Mouse (Mus musculus) lung, adult 18-20 months (tissue): ENCODE measurements around the gene Cenpf.

Experiments
- DNase-seq, 2 experiments: peaks; one replicate each; pipeline ENCODE4 v3.0.0; 2022; ENCODE audit warnings: mixed read lengths in 2 of 2

The Cenpf gene

DNA sequence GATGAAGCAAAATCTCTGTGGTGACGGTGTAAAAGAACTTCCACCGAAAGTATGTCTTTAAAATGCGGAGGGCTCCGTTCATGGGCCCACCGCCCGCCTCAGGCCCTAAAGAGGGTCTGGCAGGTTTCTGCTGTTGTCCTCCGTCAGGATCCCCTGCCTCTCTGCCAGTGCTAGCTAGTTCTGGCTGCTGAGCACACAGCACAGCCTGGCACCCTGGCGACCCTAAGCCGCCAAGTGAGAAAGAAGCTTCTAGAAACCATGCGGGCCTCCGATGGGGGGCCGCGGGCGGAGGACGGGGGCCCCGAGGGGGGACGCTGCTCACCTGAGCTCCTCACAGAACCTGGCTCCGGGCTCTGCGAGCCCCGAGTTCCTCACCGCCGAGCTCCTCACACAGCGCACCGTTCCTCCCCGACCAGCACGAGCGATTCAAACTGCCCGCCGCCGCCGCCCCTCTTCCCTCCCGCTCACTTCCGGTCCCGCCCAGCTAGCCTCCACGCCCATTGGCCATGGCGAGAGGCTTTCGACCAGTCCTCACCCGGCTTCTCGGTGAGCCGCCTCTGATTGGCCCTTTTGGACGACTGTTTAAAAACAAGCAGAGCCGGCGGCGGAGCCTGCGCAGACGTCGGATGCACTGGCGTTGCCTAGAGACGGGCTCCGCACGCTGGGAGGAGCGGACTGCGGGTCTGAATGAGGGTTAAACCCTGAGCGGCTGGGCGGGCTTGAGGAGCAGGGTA is at the start of gene Cenpf:
Gene Cenpf, minus strand, starts transcription at position 433 of the 734 bp plus-strand sequence.
- DNase-seq = peak; percentile 98 to 99

DNA sequence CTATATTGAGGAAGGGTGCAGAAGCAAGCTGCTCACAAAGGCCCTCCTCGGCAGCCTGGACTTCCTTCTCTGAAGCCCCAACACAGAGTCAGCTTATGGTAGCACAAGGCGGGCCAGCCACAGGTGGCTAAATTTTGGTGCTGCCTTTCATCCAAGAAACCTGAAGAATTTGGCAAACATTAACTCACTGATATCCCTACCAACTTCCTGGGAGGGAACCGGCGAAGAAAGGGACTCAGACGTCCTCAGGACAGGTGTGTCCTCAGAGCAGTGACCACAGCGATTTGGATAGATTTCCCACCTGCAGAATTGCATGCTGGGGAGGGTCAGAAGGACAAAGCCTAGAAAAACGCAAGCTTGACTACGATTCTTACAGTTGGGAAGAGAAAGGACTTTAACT is 44.3 kb upstream of the Cenpf start:
- no peak for DNase-seq

DNA sequence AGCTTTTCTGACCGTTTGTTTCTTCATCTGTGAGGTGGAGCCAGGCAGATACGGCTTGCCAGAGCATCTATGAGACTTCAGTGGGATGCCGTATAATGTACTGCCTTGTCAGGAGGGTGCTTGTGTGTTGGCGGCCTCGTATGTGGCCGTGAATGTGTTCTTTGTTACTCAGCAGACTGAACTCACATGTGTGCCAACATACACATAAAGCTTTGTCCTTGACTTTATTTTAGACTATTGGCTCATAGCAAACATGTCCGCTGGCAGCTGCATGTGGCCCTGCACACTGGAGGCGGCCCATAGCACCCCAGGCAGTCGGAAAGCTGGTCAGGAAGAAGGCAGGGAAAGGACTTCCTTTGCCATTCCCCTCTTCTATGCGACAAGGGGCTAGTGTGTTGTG is 43.8 kb upstream of the Cenpf start:
- no peak for DNase-seq

DNA sequence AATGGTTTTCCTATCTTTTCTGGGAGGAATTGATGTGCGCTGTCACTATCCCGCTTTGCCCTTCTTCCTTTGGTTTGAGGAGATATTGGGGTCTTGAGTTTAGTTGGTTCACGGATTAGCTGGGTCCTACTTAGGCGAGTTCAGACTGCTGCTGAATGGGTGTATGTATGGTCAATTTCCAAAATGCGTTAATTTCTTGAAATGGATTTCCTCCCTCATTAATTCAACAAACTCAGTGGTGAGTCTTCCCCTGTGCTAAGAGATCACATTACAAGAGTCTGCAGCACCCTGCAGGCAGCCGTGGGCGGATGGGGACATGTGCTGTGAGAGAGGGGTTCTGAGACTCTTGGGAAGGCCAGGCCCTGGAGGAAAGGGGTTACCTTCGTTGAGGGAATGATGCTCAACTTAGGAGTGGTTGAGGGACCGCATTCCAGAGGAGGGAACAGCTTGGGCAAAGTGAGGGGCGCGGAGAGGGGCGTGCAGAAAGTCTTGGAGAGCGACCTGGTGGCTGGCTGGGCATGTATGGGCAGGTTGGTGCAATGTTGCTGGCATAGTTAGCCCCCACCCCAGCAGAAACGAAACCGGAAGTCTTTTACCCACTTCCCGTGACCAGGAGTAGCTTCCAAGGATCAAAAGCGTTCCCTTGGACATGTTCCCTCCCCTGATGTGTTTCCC is 41.4 kb upstream of the Cenpf start:
- peak in 1 of 2 experiments; percentile 26 for DNase-seq

DNA sequence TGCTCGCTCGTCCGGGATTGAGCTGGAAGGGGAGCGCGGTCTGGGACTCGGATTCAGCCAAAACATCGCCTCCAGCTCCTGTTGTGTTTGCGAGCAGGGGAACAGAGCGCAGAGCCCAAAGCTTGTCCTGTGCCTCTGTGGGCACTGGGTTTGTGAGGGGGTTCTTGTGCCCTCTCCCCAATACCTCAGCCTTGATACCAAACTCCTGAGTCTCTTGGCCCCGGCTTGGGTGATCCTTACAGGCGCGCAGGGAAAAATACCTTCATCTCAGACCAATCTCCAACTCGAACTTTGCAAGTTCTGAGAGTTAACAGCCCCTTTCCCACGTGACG is 40.9 kb upstream of the Cenpf start:
- no peak for DNase-seq

DNA sequence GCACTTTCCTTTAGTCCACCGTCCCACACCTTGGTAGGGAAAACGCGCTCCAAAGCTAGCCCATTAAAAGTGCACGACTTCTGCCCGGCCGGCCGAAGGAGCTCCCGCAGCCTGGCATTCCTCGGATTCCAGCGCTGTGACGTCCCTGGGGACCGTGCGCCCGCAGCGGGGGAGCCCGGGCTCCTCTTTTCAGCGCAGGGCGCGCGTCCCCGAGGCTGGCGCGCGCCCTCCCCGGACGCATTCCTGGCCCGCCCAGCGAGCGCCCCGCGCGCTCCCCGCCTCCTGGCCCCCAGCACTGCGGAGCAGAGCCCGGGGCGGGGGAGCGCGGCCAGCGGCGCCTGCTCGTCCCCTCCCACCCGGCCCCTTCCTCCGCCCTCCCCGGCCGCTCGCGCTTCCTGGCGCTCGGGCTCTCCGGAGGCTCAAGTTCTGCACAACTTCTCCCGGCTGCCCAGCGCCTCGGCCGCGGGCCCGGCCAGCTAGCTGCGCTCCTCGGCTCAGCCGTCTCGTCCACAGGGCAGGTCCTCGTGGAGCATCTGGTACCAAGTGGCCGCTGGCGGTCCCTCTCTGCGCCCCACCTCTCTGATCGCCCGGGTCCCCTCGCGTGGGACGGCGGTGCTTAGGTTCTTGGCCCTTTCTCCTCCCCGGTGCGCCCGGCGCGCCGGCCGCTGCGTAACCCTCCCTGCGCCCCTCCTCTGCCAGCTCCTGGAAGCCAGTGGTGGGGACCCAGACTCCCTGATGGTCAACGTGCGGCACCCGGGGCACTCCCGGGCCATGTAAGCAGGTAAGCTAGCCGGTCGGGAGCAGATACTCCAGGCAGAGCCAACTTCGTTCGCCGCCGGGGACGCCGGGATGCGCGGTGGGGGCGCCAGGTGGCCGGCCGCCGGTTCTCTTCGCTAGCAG is 40.2 kb upstream of the Cenpf start, which contains the start of gene Ptpn14:
Gene Ptpn14, plus strand, starts transcription at position 385 of the 900 bp plus-strand sequence.
- peak; percentile 88 to 91 for DNase-seq

DNA sequence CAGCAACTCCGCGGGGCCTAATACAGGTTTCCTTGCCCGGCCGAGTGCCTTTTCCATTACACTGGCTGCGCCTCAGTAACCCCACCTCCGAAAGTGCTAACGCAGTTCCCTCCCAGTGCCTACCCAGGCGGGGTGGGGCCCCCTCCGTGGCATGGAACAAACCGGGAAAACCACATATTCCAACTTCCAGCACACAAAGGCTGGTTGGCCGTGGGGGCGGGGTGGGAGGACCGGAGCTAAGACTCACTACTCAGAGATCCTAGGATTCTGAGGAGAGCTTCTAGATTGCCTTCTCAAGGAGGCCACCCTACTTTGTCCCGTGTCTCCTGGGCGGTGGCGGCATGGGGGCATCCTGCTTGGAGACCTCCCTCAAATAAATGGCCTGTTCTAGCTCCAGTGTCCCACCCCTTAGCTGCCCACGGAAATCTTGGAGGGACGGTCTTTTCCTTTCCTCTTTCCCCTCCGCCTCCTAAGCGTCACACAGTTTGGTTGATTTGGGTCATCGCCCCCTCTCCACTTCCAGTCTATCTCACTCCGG is 39.5 kb upstream of the Cenpf start:
- DNase-seq = peak; percentile 91 to 94

DNA sequence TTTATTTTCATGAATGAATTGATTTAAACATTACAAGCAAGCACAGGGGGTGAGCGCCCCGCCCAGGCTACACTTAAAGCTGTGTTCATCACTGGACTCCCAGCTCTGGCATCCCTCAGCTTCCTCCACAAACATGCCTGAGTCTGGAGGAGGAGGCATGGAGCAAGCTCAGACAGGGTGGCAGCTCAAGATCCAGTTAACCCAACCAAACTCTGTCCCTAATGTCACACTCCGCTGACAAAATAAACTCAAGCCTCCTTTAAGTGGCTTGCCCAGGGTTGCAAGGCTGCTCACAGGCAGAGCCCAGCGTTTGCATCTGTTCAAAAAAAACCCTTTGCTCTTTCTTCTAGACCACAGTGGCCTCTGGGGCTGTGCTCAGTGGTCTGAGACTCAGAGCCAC is 38.2 kb upstream of the Cenpf start:
- DNase-seq = no peak

DNA sequence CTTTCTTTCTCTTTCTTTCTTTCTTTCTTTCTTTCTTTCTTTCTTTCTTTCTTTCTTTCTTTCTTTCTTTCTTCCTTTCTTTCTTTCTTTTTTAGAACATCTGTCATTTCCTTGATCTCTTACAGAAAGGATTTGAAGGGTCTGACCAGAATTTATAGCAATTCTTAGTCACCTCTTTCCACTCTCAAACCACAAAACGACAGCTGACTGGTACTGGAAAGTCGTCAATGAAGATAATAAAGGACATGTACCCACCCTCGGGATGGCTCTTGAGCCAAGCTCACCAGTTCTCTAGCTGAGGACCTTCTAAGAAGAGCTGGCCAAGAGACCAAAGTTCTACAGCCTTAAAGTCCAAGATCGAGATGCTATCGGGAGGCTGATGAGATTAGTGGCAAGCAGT is 30.7 kb upstream of the Cenpf start:
- DNase-seq = no peak

DNA sequence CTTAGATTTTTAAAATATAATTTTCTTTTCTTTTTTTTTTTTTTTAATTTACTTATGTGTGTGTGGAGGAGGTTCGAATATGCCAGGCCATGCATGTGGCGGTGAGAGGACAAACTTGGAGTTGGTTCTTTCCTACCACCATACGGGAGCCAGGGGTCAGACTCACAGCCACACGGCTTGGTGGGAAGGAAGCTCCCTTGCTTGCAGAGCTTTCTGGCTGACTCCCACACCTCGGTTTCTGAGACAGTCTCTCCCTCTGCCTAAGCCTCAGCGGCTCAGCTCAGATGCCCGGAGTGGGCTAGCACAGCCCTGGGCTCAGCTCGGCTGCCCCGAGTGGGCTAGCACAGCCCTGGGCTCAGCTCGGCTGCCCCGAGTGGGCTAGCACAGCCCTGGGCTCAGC is 29.7 kb upstream of the Cenpf start:
- no peak for DNase-seq

DNA sequence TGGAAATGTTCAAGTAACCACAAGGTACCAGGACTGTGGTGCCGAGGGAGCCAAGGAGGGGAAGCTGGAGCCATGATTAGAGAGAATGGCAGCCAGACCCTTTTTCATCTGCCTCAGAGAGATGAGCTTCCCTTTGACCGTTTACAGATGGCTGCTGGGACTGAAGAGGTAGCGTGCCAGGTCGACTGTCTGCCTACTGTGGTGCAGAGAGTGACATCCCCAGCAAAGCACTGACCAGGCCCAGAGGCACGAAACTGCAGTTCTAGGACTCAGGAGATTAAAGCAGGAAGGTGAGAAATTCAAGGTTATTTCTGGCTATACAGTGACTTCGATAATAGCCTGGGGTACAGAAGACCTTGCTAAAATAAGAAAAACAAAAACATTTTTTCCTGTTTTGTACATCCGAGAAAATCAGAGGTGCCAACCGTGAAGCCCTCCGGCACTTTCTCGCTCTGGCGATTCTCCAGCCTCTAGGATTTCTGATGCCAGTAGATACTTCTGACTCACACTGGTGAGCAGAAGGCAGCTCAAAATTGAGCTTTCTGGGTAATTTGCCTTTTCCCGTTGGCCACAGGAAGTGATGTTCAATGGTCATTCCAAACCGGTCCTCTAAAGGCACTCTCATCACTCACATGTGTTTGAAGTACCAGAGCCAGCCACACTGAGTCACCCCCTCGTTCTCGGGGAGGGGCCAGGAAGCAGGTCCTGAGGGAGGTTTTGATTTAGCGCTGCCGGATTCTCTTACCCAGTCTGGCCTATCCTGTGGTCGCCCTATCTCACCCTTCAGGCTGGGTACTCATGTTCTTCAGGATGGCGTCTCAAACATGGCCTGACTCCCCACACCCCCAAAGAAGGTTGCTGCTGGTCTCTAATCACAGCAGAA is 28.3 kb upstream of the Cenpf start:
- peak; percentile 33 to 42 for DNase-seq

DNA sequence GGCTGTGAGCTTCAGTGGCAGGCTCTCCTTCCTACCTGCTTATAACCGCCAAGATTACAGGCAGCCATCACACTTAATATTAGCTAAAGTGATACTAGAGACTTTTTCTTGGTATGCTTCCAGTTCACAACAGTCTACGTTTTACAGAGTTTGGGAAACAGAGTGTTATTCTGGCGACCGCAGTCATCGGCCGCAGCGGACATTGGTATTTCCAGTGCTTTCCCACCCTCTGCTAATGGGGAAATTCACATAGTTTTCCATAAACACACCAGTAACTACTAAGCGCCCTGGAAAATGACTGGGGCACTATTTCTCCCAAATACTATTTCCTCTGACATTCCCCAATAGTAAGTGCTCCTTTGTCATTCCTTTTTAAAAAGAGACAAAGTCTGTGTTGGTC is 21.1 kb upstream of the Cenpf start:
- no peak for DNase-seq

DNA sequence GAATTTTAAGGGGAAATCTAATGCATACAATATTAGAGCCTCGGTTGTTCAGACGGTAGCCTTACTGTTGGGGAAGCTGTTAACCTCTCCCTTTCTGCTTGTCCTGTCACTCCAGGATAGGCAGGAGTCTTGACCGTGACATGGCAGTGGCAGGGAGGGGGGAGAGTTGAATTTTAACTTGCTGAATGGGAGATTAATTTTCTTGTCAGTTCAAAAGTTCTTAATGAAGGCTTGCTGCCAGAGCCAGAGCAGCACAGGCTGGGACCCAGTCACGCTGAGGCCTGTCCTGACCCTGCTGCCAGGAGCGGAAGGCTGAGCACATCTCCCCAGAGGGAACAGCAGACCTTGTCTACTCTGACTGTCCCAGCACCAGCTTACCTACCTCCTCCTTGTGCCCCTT is 19.5 kb upstream of the Cenpf start:
- DNase-seq = no peak

DNA sequence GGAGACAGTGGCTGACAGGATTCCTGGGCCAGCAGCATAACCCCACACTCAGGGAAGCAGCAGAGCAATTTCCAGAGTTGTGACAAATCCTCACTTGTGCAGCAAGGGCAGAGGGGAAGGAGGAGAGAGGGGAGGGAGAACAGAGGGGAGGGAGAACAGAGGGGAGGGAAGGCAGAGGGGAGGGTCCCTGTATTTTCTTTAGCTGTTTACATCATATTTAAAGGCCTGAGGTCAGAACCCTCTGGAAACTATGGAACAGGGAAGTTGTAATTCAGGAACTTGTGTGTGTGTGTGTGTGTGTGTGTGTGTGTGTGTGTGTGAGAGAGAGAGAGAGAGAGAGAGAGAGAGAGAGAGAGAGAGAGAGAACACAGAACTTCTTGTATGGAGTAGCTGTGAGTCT is 19.1 kb upstream of the Cenpf start:
- DNase-seq = no peak

DNA sequence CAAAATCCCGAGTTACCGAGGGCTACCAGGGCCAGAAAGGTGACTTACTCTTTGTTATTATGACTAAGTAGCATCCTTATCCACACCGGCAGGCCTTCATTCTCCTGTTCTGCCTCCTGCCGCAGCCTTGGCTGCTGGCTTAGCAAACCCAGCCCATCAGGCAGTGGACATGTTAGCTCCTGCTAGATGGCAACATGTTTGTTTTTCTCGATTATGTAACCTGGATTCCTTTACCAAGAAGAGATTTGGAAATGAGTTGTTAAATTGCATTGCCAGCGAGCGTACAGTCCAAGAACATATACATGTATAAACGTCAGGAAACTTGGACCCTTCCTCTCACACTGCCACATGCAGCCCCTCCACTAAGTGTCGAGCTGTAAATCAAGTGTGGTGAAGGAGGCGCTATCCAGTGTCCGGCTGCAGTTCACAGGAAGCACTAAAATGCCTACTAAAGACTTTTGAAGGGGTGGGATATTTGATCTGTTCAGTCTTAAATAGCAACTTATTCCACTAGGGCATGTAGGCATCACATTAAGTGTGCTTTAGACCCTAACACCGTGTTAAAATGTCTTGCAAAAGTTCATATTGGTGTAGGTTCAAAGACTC is 18.3 kb upstream of the Cenpf start:
- DNase-seq = peak in 1 of 2 experiments; percentile 17

DNA sequence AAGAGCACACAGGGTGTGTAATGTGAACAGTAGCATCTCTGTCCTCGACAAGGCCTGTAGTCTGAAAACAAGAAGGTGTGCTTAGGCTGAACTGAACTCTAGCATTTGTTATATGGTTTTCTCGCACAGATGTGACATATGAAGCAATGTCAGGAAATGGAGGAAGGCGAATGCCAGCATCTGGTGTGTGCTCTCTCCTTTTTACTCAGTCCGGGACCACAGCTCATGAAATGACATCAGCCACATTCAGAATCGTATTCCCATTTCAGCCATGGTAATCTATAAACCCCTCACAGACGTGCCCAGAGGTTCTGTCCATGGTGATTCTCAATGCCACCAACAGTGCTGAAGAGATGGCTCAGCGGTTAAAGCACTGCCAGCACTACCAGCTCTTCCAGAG is 15.7 kb upstream of the Cenpf start:
- no peak for DNase-seq

DNA sequence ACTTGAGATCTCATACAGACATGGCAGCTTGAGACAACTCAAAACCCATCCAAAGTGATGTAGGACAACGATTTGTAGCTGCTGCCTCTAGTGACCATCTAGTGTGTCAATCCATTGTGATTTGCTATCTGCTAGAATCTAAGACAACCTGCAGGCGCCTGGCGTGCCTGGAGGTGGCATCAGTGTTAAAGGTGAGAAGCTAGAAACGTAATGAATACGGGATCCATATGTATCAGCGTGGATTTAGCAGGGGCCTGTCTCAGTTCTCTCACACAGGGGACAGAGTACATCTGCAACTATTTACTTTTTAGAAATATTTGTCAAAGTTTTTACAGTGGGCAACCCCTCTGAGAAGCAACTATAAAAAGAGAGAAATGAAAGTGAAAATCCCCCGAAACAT is 15.3 kb upstream of the Cenpf start:
- peak in 1 of 2 experiments; percentile 14 for DNase-seq

DNA sequence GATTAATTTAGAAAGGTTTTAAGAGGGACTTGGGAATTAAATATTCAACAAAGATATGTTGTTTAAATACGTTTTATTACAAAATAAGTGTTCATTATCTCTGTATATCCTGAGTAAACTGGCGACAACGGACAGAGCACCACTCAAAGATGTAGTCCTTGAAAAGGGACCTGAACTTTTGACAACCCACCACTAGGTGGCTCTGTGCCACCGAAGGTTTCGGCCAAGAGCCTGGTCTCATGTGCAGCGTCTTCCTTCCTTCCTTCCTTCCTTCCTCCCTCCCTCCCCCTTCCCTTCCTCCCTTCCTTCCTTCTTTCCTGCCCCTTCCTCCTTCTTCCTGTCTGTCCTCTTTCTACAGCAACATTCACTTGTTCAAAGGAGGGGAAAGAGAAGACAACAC is 13.1 kb upstream of the Cenpf start:
- peak; percentile 48 to 67 for DNase-seq

DNA sequence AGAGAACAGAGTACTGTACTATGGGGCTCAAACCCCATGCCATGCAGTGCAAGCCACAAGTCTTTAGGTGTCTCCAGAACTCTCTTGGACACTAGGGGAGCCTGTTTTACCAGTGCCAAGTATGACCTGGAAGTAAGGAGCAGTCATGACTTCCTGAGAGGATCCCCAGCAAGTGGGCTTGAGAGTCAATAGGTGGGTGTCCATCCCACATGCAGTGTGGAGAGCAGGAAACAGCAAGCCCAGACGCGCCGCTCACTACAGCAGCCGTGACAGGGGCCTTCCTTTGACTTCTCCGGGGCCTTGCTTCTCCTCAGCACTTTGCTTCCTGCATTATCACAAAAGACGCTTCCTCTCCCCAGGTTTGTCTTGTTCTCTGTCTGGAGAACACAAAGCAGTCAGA is 12.3 kb upstream of the Cenpf start:
- DNase-seq = no peak

DNA sequence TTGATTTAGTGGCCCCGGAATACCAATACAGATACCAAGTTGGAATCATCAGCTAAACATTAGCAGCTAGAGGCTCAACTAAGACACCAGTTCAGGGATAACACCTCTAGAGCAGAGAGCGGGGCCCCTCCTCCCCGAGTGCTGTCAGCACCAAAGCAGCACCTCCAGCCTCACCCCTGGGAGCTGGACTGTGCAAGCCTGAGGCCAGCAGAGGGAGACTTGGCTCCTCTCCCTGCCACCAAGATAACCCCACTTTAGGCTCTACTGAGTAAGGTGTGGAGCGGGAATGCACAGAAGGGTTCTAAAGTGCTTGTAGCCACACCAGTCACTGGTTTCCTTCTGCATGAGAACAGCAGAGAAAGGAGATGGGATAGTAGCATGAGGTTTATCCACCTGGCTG is 10.5 kb upstream of the Cenpf start:
- peak in 1 of 2 experiments; percentile 16 for DNase-seq

DNA sequence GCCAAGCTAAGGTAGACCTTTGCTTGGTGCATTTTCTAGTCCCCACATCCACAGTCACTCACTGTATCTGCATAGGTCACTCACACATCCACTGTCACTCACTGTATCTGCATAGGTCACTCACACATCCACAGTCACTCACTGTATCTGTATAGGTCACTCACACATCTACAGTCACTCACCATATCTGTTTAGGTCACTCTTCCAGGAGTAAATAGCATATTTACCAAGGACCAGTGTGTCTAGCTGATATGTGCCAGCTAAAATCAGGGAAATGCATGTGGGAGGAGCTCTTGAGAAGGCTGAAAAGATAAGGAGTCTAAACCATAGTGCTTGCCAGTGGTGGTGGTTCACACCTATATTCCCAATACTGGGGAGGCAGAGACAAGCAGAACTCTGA is 7.4 kb upstream of the Cenpf start:
- DNase-seq = no peak

DNA sequence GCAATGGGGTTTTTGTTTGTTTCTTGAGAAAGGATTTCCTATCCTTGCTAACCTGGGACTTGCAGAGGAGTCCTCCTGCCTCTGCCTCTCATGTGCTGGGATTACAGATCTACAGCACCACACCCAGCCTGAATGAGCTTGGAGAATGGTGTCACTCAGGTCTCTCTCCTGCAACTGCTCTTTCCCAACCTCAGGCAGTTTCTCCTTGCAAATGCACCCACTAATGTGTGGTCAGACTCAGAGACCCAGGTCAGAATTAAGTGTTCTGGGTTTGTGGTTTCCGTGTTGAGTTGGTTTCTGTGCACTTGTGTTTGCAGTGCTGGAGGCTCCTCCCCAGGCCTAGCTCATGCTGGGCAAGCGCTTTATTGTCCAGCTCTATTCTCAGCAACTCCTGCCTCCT is 6.5 kb upstream of the Cenpf start:
- DNase-seq = no peak
